Mouse (Mus musculus) lung, postnatal 0 days (tissue): ENCODE data around the gene Hbb-bs. TPM values are rescaled to one million over a fixed set of nuclear protein-coding genes. Genes with fewer than 3 reads are reported as not detected.
A peak's percentile ranks its signal among the peaks of the same experiment; 100 is the strongest.
"Not testable (repeated sequence)": the region's sequence is repeated elsewhere in the genome, so short reads cannot be mapped to it uniquely, and the experiment has no call there.

Experiments
- ATAC-seq: fragments of 200-750 bp; cut with Nextera tagmentation; 2 replicates; pipeline ENCODE4 v1.8.0; 2017; ENCODE audit warnings: moderate library complexity
- DNase-seq: peaks from one replicate; pipeline ENCODE4 v3.0.0-alpha.2; 2016; ENCODE audit warnings: low spot score
- H3K27ac ChIP-seq: fragments of 300-500 bp; sonication (generic); 2 replicates; pipeline ENCODE4 v1.5.1; 2014; ENCODE audit warnings: antibody characterized with exemption, mild to moderate bottlenecking, low read length, mixed read lengths
- H3K27me3 ChIP-seq: fragments of 300-500 bp; sonication (generic); replicated peaks from 2 replicates; pipeline ENCODE4 v1.6.1; 2014; ENCODE audit warnings: low read length, mixed read lengths; ENCODE audit not compliant: insufficient read depth
- H3K36me3 ChIP-seq: fragments of 300-500 bp; sonication (generic); 2 replicates; pipeline ENCODE4 v1.6.1; 2014; ENCODE audit warnings: low read length, mixed read lengths; ENCODE audit not compliant: insufficient read depth
- H3K4me1 ChIP-seq: fragments of 300-500 bp; sonication (generic); 2 replicates; pipeline ENCODE4 v1.6.1; 2014; ENCODE audit warnings: antibody characterized with exemption, low read depth, low read length, mixed read lengths; ENCODE audit not compliant: insufficient read depth
- H3K4me2 ChIP-seq: fragments of 300-500 bp; sonication (generic); replicated peaks from 2 replicates; pipeline ENCODE4 v1.6.1; 2014; ENCODE audit warnings: low read depth, mild to moderate bottlenecking, low read length, moderate library complexity, mixed read lengths
- H3K4me3 ChIP-seq: fragments of 300-500 bp; sonication (generic); 2 replicates; pipeline ENCODE4 v1.5.1; 2014; ENCODE audit warnings: low read depth, low read length
- H3K9ac ChIP-seq: fragments of 300-500 bp; sonication (generic); replicated peaks from 2 replicates; pipeline ENCODE4 v1.6.1; 2014; ENCODE audit warnings: low read depth, mild to moderate bottlenecking
- H3K9me3 ChIP-seq: fragments of 300-500 bp; sonication (generic); 2 replicates; pipeline ENCODE4 v1.6.1; 2016; ENCODE audit warnings: low read length, mixed read lengths
- CTCF ChIP-seq: IDR thresholded peaks from 2 replicates; pipeline ENCODE4 v1.5.1; 2016; ENCODE audit warnings: antibody characterized with exemption, mild to moderate bottlenecking
- EP300 ChIP-seq: IDR thresholded peaks from 2 replicates; pipeline ENCODE4 v1.6.1; 2016; ENCODE audit warnings: antibody characterized with exemption, mild to moderate bottlenecking, control low read depth
- WGBS: fragments of 180-500 bp; shearing (Covaris S2); extraction: QIAGEN DNeasy Blood & Tissue Kit; methylation state at CpG from one replicate; pipeline ENCODE4 v1.1.7; 2014; 5-methylcytosine and 5-hydroxymethylcytosine counted together
- polyA plus RNA-seq: library from polyadenylated mRNA; unstranded; fragments of >200 nt; fragmentation: Nextera tagmentation; extraction: Ambion mirVana; gene quantifications from 2 replicates; pipeline ENCODE4 v1.2.1, GENCODE M21; 2015

The Hbb-bs gene
- polyA plus RNA-seq, 1 experiment from 2014 or later, result 19,829 TPM

GRCm38 (mm10) chr7:103840268-103840667 lies 12.4 kb upstream of the Hbb-bs start, which contains the start of gene Hbb-bh2:
Gene Hbb-bh2, minus strand, starts transcription at chr7:103840520.
- TF ChIP-seq CTCF (no peak), EP300 (no peak)
- no peaks in the 10 kb centered on the region for H3K9me3 ChIP-seq
- no peak within 1 kb of the TSS for H3K4me3 ChIP-seq
- no peaks in the 10 kb centered on the region for H3K27me3 ChIP-seq
- ATAC-seq, result no peak
- 57% methylated on average over 3 of the region's 3 CpGs for WGBS
- no peak within 1 kb of the TSS for H3K4me2 ChIP-seq
- DNase-seq, result no peak
- no peaks in the 10 kb centered on the region for H3K4me1 ChIP-seq
- no peak within 1 kb of the TSS for H3K27ac ChIP-seq
- no peaks in the 10 kb centered on the region for H3K36me3 ChIP-seq
- H3K9ac ChIP-seq, result no peak within 1 kb of the TSS

DNA sequence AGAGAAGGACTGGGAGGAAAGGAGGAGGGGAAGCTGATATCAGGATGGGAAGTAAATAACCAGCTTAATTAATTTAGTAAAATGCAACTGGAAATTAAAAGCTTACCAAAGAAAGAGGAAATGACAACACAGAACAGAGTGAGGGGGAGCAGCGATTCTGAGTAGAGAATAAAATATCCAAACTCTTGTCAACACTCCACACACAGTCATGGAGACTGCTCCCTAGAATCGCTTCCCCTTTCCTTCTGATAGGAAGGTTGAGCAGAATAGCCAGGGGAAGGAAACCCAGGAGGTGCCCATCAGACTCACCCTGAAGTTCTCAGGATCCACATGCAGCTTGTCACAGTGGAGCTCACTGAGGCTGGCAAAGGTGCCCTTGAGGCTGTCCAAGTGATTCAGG lies 757 bp downstream of the Hbb-bs start:
- not testable (repeated sequence) for H3K4me3 ChIP-seq, H3K9ac ChIP-seq, H3K4me1 ChIP-seq, H3K27ac ChIP-seq, DNase-seq, H3K9me3 ChIP-seq, H3K36me3 ChIP-seq, H3K27me3 ChIP-seq, H3K4me2 ChIP-seq
- ATAC-seq, result peak; percentile 35
- no CpG with 5 or more reads among the region's 2 CpGs for WGBS

DNA sequence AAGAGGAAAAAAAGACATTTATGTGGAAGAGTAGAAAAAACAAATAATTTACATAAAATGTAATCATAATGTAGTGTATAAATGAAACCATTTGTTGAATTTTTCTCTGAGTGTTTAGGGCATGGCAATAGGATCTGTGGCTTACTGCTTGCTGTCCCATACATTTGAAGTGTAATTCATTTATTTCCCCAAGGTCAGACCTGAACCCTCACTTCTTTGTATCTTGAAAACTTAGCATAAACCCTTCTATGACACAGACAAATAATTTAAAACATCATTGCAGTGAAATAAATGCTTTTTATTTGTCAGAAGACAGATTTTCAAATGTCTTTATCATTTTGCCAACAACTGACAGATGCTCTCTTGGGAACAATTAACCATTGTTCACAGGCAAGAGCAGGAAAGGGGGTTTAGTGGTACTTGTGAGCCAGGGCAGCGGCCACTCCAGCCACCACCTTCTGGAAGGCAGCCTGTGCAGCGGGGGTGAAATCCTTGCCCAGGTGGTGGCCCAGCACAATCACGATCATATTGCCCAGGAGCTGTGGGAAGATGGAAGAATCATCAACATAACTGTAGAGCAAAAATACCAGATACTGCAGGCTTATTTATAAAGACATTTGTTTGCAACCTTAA lies 1.5 kb downstream of the Hbb-bs start:
- no peak overlapping the region for H3K4me2 ChIP-seq
- H3K9me3 ChIP-seq, result no peaks in the 10 kb centered on the region
- no peak for ATAC-seq
- no peaks in the 10 kb centered on the region for H3K36me3 ChIP-seq
- no peak for TF ChIP-seq EP300
- TF ChIP-seq CTCF, result no peak
- DNase-seq, result no peak
- H3K27ac ChIP-seq, result no peak overlapping the region
- no peaks in the 10 kb centered on the region for H3K27me3 ChIP-seq
- no peaks in the 10 kb centered on the region for H3K4me1 ChIP-seq
- H3K9ac ChIP-seq, result no peak overlapping the region
- H3K4me3 ChIP-seq, result no peak overlapping the region
- 10% methylated on average over 3 of the region's 3 CpGs for WGBS

DNA sequence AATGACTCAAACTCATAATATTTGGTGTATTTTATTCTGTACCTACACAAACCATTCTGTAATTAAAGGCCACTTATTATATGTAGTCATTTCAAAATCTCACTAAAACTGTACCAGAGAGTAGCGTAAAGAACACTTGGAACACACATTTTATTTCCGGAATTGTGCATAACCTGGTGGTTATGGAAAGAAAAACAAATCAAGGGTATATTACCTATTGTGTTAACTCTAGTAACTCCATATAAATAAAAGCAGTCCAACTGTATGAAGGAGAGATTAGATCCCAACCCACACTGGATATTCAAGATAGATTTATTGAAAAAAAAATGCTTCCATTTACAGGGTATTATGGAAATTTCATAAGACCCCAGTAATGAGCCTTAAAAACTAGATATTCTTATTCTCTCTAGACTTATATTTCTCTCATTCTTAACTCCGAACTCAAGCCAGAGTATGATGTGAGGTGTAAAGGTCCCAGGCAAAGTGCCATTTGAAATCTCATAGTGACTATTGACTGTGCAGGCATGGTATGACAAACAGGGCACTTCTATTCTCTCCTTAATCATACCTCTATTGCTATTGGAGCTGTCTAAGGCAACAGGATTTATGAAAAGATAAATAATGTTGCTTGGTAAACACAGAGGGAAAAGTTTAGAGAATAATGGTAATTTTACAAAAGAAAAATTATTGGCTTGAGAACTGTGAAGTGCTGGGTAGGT lies 2.2 kb downstream of the Hbb-bs start:
- no peak for TF ChIP-seq CTCF
- TF ChIP-seq EP300, result no peak
- DNase-seq, result no peak
- Histone ChIP-seq H3K27me3 (no peaks in the 10 kb centered on the region), H3K36me3 (no peaks in the 10 kb centered on the region), H3K27ac (no peak overlapping the region), H3K9me3 (no peaks in the 10 kb centered on the region), H3K4me3 (no peak overlapping the region), H3K4me1 (no peaks in the 10 kb centered on the region), H3K9ac (no peak overlapping the region), H3K4me2 (no peak overlapping the region)
- 87% methylated on average over 3 of the region's 3 CpGs for WGBS
- ATAC-seq, result no peak

GRCm38 (mm10) chr7:103824597-103824996 lies 3.3 kb downstream of the Hbb-bs start:
- no peak for ATAC-seq
- Histone ChIP-seq H3K4me3 (no peak overlapping the region), H3K9ac (no peak overlapping the region), H3K4me2 (no peak overlapping the region), H3K36me3 (no peaks in the 10 kb centered on the region), H3K9me3 (no peaks in the 10 kb centered on the region), H3K27me3 (no peaks in the 10 kb centered on the region), H3K27ac (no peak overlapping the region), H3K4me1 (no peaks in the 10 kb centered on the region)
- DNase-seq, result no peak
- WGBS, result 71% methylated on average over 2 of the region's 2 CpGs
- TF ChIP-seq CTCF (no peak), EP300 (no peak)

DNA sequence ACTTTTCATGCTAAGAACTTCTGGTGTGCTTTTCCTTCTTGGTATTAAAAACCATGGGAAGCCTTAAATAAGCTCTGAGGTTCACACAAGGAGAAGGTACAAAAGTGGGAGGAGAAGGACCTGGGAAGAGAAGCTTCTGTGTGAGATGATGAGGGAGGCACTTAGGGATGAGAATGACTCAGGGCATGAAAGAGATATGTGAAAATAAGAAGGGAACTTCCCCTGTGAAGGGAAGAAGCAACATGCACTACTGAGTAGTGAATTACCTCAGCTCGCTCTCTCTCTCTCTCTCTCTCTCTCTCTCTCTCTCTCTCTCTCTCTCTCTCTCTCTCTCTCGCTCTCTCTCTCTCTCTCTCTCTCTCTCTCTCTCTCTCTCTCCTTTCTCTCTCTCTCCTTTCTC lies 12.8 kb downstream of the Hbb-bs start:
- not testable (repeated sequence) for H3K36me3 ChIP-seq, H3K9ac ChIP-seq, H3K27me3 ChIP-seq, H3K27ac ChIP-seq, H3K4me3 ChIP-seq, DNase-seq, H3K9me3 ChIP-seq, H3K4me1 ChIP-seq, ATAC-seq, H3K4me2 ChIP-seq
- WGBS, result 63% methylated on average over 1 of the region's 2 CpGs
